Mouse (Mus musculus) left cerebral cortex, adult 2 months (tissue): ENCODE measurements at regions not wholly inside any gene's neighbourhood (a gene's known extent, or its start where the extent isn't known, plus 50 kb on each side); places are given as distances from the start of the nearest gene placed in this dataset.
"Not testable (repeated sequence)": the region's sequence is repeated elsewhere in the genome, so short reads cannot be mapped to it uniquely, and the experiment has no call there.

Experiments
- DNase-seq, 2 experiments: peaks; one replicate each; pipeline ENCODE4 v3.0.0; 2021 to 2022; ENCODE audit warnings: low spot score in 2 of 2, mixed read lengths in 1 of 2; ENCODE audit errors: extremely low spot score in 1 of 2
- H3K27ac ChIP-seq: fragments of 200-600 bp; 2 replicates; pipeline ENCODE4 v1.8.1; 2022
- H3K4me3 ChIP-seq: fragments of 200-600 bp; 2 replicates; pipeline ENCODE4 v1.8.1; 2022
- intact Hi-C: fragments of 180-260 bp; cut with DNase I; formaldehyde crosslinking; loops from one replicate; pipeline ENCODE4 v1.15.1; 2025

- H3K27ac ChIP-seq, intact Hi-C loops, H3K4me3 ChIP-seq: not testable (repeated sequence)
- peak in 1 of 2 experiments; percentile 19 for DNase-seq
Measured at GRCm38 (mm10) chrX:55584758-55585157, 358.1 kb downstream of the Slxl1 start.
